Mouse (Mus musculus) kidney, adult 2 months (tissue): ENCODE measurements around the gene Osbpl9. TPM values are rescaled to one million over a fixed set of nuclear protein-coding genes. Genes with fewer than 3 reads are reported as not detected.

ENCODE experiments used
- DNase-seq: peaks from one replicate; pipeline ENCODE4 v3.0.0; 2021
- H3K27ac ChIP-seq: fragments of 200-500 bp; 2 replicates; pipeline ENCODE4 v1.5.1; 2012; ENCODE audit warnings: low read depth, low read length, control low read depth, inconsistent platforms; ENCODE audit not compliant: insufficient read depth
- H3K27me3 ChIP-seq: fragments of 200-500 bp; replicated peaks from 2 replicates; pipeline ENCODE4 v1.6.1; 2012; ENCODE audit warnings: mild to moderate bottlenecking, moderate library complexity, low read length, inconsistent platforms; ENCODE audit not compliant: control insufficient read depth, insufficient read depth
- H3K36me3 ChIP-seq: fragments of 200-500 bp; 2 replicates; pipeline ENCODE4 v1.6.1; 2012; ENCODE audit warnings: mild to moderate bottlenecking, moderate library complexity, low read length, inconsistent platforms; ENCODE audit not compliant: control insufficient read depth, insufficient read depth
- H3K4me1 ChIP-seq: fragments of 200-500 bp; 2 replicates; pipeline ENCODE4 v1.6.1; 2011; ENCODE audit warnings: low read length; ENCODE audit not compliant: control insufficient read depth, insufficient read depth
- H3K4me3 ChIP-seq: fragments of 200-500 bp; 2 replicates; pipeline ENCODE4 v1.5.1; 2011; ENCODE audit warnings: mild to moderate bottlenecking, low read depth, low read length, control low read depth; ENCODE audit not compliant: insufficient read depth
- CTCF ChIP-seq: fragments of 200-500 bp; conservative IDR thresholded peaks from 2 replicates; pipeline ENCODE4 v1.5.1; 2011; ENCODE audit warnings: low read depth, mild to moderate bottlenecking, control low read depth, low read length, moderate library complexity, mixed read lengths; ENCODE audit not compliant: insufficient read depth, insufficient read length
- POLR2A ChIP-seq: fragments of 200-500 bp; IDR thresholded peaks from one replicate; pipeline ENCODE4 v1.6.1; 2011; ENCODE audit warnings: low read depth, low read length, control low read depth
- WGBS: fragments of 180-500 bp; shearing (Covaris S2); methylation state at CpG from one replicate; pipeline ENCODE4 v1.1.7; 2018; 5-methylcytosine and 5-hydroxymethylcytosine counted together
- polyA plus RNA-seq: library from polyadenylated mRNA; depleted of rRNA; stranded (reverse); fragments of >200 nt; gene quantifications from 2 replicates; pipeline ENCODE4 v1.2.3, GENCODE M21; 2012

Gene Osbpl9
- polyA plus RNA-seq, 1 experiment: 201 TPM

GRCm38 (mm10) chr4:109222001-109222400, 19.9 kb upstream of the Osbpl9 start:
- H3K27me3 ChIP-seq: no peaks in the 10 kb centered on the region
- TF ChIP-seq CTCF: no peak
- TF ChIP-seq POLR2A: no peak
- no peak for DNase-seq
- H3K27ac ChIP-seq: no peak overlapping the region
- H3K4me1 ChIP-seq: no peaks in the 10 kb centered on the region
- 80% methylated on average over 3 of the region's 3 CpGs for WGBS
- H3K36me3 ChIP-seq: no peaks in the 10 kb centered on the region
- H3K4me3 ChIP-seq: no peak overlapping the region

GRCm38 (mm10) chr4:109220441-109220940, 18.4 kb upstream of the Osbpl9 start:
- no peak for DNase-seq
- WGBS: 76% methylated on average over 14 of the region's 14 CpGs

GRCm38 (mm10) chr4:109218008-109218407, 15.9 kb upstream of the Osbpl9 start:
- no peak overlapping the region for H3K27ac ChIP-seq
- WGBS: 86% methylated on average over 7 of the region's 7 CpGs
- TF ChIP-seq CTCF (no peak), POLR2A (no peak)
- no peaks in the 10 kb centered on the region for H3K36me3 ChIP-seq
- H3K4me1 ChIP-seq: no peaks in the 10 kb centered on the region
- H3K27me3 ChIP-seq: no peaks in the 10 kb centered on the region
- no peak overlapping the region for H3K4me3 ChIP-seq
- no peak for DNase-seq

More at GRCm38 (mm10) chr4:109220441-109220940, 18.4 kb upstream of the Osbpl9 start:
- Histone ChIP-seq H3K4me3 (no peak overlapping the region), H3K27me3 (no peaks in the 10 kb centered on the region), H3K36me3 (no peaks in the 10 kb centered on the region), H3K4me1 (no peaks in the 10 kb centered on the region), H3K27ac (no peak overlapping the region)
- TF ChIP-seq CTCF (no peak), POLR2A (no peak)

- TF ChIP-seq POLR2A: no peak
- no peak for TF ChIP-seq CTCF
- Histone ChIP-seq H3K27ac (no peak overlapping the region), H3K36me3 (no peaks in the 10 kb centered on the region), H3K27me3 (no peaks in the 10 kb centered on the region), H3K4me3 (no peak overlapping the region), H3K4me1 (no peaks in the 10 kb centered on the region)
- WGBS: 81% methylated on average over 3 of the region's 3 CpGs
- no peak for DNase-seq
These were observed 11.9 kb upstream of the Osbpl9 start for GRCm38 (mm10) chr4:109213986-109214385.

GRCm38 (mm10) chr4:109210881-109211280, 8.8 kb upstream of the Osbpl9 start:
- DNase-seq: no peak
- no peak overlapping the region for H3K4me3 ChIP-seq
- no peaks in the 10 kb centered on the region for H3K4me1 ChIP-seq
- TF ChIP-seq CTCF (no peak), POLR2A (no peak)
- H3K36me3 ChIP-seq: no peaks in the 10 kb centered on the region
- WGBS: 68% methylated on average over 4 of the region's 4 CpGs
- H3K27me3 ChIP-seq: no peaks in the 10 kb centered on the region
- no peak overlapping the region for H3K27ac ChIP-seq

GRCm38 (mm10) chr4:109210253-109210652, 8.2 kb upstream of the Osbpl9 start:
- Histone ChIP-seq H3K27ac (no peak overlapping the region), H3K4me3 (no peak overlapping the region), H3K36me3 (no peaks in the 10 kb centered on the region), H3K4me1 (no peaks in the 10 kb centered on the region), H3K27me3 (no peaks in the 10 kb centered on the region)
- DNase-seq: no peak
- TF ChIP-seq POLR2A (no peak), CTCF (no peak)
- 80% methylated on average over 2 of the region's 2 CpGs for whole genome bisulfite sequencing

- no peak for DNase-seq
- TF ChIP-seq CTCF: no peak
- no peak overlapping the region for H3K27ac ChIP-seq
- H3K4me3 ChIP-seq: no peak overlapping the region
- H3K36me3 ChIP-seq: no peaks in the 10 kb centered on the region
- H3K27me3 ChIP-seq: no peaks in the 10 kb centered on the region
- H3K4me1 ChIP-seq: no peaks in the 10 kb centered on the region
- WGBS: 78% methylated on average over 5 of the region's 5 CpGs
These were observed 5.5 kb upstream of the Osbpl9 start for GRCm38 (mm10) chr4:109207524-109207923.

- no peak for TF ChIP-seq POLR2A
- TF ChIP-seq CTCF: no peak
- Histone ChIP-seq H3K27me3 (no peaks in the 10 kb centered on the region), H3K4me3 (no peak overlapping the region), H3K27ac (no peak overlapping the region), H3K4me1 (no peaks in the 10 kb centered on the region; the same call in 1 of the 2 replicates), H3K36me3 (no peaks in the 10 kb centered on the region)
- 44% methylated on average over 1 of the region's 1 CpGs for WGBS
- peak; percentile 33 for DNase-seq
These were observed 2.3 kb upstream of the Osbpl9 start for GRCm38 (mm10) chr4:109204416-109204815.
